Mouse (Mus musculus) liver, postnatal 0 days (tissue): Measurements from ENCODE around the gene Gpc5.

Source experiments
- CTCF ChIP-seq: sonication (generic); IDR thresholded peaks from 2 replicates; pipeline ENCODE4 v1.5.1; 2016; ENCODE audit warnings: antibody characterized with exemption, low read depth
- EP300 ChIP-seq: IDR thresholded peaks from 2 replicates; pipeline ENCODE4 v1.6.1; 2016; ENCODE audit warnings: antibody characterized with exemption, low read depth, mild to moderate bottlenecking

DNA sequence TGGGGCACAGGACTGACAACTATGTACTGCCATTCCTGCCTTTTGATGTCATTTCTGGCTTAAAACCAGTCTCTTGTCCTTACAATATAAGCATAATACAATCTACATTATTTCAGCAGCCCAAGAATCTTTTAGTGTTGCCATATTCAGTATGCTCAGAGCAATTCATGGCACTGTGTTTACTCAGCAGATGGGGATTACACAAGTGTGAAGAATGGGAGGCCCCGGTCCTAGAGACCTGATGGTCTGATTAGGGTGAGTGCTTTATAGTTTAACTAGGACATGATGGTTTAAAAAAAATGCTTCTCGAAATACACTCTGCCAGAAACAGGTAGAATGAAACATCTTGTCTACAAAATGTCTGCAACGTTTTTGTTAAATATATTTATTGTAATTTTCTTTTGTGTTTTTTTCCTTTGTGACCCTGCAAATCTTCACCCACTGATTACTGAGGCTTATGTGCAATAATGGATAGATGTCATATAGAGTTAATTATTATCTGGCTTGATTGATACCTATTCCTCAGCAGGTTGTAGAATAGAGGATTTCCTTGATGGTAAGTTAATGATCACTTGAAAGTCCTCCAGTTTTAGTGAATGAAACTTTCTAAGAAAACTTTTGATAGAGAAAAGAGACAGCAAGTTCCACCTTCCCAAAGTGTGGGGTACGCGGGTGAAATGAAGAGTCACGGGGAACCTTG, 177.8 kb downstream of the Gpc5 start:
- TF ChIP-seq CTCF (no peak), EP300 (no peak)
